Mouse (Mus musculus) ovary, adult 18-20 months (tissue): Measurements from ENCODE around the gene Fbxo9.
"Not testable (repeated sequence)": the region's sequence is repeated elsewhere in the genome, so short reads cannot be mapped to it uniquely, and the experiment has no call there.

Source experiments
- DNase-seq: peaks from one replicate; pipeline ENCODE4 v3.0.0; 2022; ENCODE audit warnings: low spot score, mixed read lengths

The Fbxo9 gene

DNA sequence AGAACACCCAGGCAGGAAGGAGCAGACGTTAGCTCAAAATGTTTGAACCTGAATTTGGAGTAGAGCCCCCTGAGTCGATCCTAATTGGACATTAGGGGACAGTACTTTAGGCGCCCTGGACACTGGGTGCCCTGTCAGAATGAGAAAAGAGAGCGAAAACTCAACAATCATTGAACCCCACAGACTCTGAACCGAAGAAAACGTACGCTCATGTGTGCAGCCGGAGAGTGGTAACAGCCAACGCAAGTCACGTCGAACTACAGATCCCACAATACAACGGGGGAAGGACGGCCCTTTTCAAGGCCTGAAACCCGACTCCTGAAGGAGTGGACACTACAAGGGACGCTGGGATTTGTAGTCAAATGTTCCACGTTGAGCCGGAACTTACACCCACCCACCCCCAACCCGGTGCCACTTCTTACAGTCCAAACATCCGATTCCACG, at the start of gene Fbxo9, which contains the start of gene Ick:
Gene Fbxo9, minus strand, starts transcription at position 270 of the 444 bp plus-strand sequence.
Gene Ick, plus strand, starts transcription at position 397 of the 444 bp plus-strand sequence.
- DNase-seq = peak; percentile 89

DNA sequence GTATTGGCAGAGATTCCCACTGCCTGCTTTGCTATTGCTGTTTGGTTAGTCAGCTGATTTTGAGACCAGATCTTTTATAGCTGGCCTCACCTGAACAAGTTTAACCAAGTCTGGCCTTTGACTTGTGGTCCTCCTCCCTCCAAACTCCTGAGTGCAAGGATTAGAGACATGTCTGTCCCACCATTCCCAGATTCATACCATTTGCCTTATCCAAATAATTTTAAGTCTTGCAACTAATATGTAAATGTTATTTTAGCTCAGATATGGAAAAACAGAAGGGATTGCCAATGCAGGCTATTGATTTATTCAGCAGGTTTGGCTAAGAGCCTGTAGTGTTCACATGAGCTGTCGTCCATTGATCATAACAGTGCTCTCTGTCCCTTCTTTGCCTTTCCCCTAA, 48.4 kb upstream of the Fbxo9 start:
- DNase-seq = no peak

DNA sequence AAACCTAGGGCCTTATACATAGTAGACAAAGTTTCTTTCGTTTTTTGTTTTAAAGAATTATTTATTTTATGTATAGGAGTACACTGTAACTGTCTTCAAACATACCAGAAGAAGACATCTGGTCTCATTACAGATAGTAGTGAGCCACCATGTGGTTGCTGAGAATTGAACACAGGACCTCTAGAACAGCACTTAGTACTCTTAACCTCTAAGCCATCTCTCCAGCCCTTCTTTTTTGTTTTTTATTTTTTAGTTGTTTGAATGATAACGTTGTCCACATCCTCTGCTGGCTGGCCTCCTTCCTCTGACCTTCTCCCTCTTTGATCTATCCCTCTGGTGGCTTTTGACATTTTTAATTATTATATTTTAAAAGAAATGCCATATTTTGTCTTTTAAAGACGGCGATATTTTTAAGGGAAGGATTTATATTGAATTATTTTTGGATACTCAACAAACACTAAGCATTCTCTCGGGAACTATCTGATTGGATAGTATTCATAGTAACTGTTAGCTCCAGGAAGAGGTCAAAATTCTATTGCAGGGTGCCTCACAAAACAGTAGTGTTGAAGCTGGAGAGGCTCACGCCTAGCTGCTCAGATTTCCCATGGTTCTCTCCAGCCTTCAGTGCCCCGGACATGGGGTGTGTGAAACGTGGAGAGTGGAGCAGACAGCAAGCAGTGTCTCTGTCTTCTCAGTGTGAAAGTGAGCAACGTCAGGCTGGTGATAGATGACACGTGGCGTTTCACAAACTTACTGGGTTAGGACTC, 45.5 kb upstream of the Fbxo9 start:
- no peak for DNase-seq

DNA sequence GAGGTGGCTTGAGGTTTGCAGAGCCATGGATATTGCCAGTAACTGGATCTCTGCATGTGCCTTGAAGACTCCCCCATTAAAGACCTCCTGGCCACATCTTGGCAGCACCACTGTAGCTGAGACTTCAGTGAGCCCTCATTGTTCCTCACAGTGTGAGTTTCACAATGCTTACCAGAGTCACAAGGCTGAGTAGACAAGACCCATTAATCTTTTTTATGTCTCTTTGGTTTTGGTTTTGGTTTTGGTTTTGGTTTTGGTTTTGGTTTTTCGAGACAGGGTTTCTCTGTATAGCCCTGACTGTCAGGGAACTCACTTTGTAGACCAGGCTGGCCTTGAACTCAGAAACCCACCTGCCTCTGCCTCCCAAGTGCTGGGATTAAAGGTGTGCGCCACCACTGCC, 40.9 kb upstream of the Fbxo9 start:
- DNase-seq = not testable (repeated sequence)

DNA sequence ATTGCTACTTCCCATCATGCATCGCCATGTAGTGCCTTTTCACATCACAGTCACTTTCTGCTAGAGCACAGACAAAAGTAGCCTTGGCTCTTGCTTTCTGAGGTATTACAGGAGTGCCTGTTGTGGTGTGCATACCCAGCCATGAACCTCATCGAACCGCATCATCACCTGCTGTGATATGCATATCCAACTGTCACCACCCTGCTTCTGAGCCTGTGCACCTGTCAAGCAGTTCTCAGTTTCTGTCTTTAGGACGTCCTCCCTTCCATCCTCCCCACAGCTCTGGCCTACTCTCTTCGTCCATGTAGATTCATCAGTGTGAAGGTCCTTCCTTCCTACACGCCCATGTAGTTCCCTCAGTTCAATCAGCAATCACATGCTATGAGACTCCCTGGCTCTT, 39.3 kb upstream of the Fbxo9 start:
- no peak for DNase-seq

DNA sequence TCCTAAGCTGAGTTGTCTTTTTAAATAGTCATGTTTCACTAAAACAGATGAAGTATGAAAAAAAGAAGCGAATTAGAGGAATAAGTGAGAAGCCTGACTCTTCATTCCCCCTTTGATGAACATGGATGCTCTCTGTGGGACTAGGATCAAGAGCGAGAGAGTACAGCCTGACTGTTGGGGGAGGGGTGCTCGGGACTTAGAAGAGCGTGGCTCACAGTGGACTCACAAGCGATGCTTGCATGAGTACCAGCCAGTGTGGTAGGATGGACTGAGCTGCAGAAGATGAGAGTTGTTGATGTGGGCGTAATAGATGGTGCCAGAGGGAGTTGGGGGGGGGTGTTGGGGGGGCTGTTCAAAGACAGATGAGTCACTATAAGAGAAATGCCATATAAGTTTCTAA, 37.8 kb upstream of the Fbxo9 start:
- DNase-seq = no peak

DNA sequence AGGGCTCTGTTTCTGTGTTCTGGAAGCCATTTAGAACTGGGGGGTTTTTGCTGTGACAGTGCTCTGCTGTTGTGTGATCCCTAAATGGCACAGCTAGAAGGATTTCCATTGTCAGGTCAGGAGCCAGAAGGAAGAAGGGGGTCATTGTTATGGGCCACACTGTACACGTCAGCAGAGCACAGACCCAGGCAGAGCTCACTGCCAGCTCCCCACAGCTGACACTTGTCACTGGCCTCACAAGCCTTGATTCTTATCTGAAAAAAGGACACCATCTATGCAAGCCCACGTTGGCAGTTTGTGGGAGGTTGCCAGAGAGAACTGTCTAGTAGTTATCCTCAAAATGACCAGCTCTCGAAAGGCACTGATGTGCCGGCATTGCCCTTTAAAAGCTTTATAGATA, 37.2 kb upstream of the Fbxo9 start:
- no peak for DNase-seq

DNA sequence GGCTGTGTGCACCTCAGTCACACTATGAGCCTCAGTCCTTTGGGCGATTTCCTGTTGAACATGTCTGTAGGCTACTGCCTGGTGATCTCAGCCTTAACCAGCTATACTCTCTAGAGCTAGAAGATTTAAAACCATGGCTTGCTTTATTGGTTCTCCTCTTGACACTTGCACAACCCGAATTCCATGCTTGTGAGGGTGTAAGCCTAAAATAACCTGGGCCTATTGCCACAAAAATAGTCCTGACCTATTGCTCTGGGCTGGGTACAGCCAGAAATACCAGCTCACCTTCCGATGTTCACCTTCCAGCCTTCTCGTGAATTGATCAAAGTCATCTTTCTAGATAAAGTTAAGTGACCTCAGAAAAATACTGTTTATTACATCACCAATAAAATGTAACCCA, 30.6 kb upstream of the Fbxo9 start:
- DNase-seq = no peak

DNA sequence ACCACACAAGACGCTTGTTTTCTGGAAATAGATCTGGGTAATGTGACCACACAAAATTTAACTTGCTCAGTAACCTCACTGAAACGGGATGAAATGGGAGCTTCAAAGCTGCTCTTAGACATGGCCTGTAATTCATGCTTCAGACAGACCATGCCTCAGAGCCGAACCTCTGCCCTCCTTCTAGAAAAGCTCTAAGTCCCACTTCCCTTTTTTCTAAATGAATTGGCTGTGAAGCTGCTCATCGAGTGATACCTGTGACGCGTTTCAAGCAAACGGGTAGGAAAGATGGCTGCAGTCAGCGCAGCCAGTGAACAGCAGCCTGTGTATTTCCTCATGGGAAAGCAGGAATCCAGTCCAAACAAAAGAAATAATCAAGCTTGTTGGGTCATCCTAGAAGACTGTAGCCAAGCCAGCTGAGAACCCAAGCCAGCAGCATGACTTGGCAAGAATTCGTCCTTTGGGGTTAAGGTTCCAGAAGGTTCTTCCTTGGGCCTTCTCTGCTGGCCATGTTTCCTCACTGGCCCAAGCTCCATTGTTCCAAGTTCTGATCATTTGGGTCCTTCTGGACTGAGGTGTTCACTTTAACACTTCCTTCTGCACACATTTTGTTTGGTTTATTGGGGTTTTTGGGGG, 29.3 kb upstream of the Fbxo9 start:
- no peak for DNase-seq

DNA sequence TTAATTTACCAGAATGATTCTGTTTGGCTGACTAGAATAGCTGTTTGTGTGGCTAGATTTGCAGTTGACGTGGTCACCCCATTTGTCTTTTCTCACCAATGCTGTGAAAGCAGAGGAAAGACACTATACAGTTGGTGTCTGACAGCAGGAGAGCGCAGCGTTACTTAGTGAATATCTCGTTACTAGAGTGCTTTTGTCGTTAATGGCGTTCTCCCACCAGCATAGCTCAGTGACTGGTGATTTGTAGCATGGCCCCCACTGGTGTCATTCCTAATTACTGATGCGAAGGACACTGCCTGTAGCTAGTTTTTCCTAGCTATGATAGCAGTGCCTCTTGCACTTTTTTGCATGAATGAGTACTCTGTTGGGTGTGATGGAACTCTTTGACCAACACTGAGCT, 26.8 kb upstream of the Fbxo9 start:
- no peak for DNase-seq

DNA sequence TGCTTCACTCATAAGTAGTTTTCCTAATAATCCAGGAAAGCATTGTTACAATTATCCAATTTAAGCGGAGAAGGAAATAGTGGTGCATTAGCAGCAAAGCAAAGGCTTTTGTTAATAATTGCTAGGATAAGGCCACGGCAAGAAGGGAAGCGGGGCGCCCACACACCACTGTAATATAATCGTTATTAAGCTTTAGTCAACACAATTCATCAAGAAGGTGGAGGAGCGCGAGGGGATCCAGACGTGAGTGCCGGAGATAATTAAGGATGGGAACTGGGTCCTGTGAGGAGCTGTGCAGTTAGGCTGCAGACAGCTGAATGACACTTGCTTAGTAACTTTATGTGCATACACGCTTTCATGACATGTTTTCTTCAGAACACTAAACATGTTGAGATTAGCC, 17.8 kb upstream of the Fbxo9 start:
- DNase-seq = no peak

DNA sequence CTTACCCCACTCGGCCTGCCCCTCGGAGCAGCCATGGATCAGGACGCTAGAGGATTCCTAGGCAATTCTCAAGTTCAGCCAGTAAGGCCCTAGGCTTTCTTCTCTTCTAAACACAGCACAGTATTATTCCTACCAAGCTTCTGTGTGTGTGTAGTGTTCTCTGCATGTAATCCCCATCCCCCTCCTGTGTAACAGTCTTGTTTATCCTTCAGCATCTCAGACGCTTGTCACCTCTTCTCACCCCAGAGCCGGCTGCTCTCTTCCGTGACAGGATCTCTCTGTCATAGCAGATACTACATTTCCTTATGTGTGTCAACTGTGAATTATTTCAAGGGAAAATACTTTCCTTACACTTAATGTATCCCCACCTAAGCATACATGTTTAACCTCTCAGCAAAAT, 17.1 kb upstream of the Fbxo9 start:
- no peak for DNase-seq

DNA sequence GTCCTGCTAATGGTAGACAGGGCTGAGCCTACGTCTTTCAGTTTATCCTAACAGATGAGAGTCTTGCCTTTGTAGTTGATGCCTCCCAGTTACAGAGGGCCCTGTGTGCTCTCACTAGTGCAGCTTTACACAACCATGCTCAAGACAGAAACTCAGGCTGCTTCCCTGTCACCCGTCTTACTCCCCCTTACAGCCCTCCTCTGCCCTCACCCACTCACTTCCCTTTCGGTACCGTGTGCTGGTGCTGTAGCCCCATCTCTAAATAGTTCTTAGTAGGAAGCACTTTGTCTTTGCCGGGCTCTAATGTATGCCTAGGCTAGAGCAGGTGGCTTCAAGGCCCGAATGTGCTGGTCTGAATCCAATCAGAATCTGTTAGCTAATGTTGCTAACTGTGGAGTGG, 15.4 kb upstream of the Fbxo9 start:
- DNase-seq = no peak

DNA sequence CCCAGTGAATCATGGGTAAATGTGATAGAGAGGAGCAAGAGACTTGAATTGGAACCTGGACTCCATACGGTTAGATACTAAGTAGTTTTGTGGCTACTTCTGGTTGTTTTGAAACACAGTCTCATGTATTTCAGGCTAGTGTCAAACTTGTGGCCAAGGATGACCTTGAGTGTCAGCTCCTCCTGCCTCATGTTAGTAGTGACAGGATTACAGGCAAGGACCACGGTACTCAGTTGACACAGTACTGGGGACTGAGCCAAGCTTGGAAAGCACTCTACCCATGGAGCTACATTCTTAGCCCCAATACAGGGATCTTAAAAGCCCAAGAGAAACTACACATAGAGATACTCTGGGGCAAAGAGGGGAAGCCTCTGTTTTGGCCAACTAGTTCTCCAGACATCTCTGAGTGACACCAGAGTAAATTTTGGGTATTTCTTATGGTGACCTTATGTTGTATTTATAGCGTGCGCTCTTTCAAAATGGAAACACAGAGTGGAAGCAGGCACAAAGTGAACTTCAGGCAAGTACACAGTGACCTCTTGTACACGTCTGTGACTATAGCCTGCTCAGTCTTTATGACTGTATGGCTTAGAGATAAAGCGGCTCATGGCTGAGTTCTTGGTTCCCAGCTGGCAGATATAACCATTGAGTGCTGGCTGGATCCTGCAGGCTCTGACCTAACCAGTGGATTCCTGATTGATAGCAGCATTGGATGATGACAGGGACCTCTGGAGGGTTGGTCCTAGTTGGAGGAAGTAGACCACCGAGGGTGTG, 14.3 kb upstream of the Fbxo9 start:
- no peak for DNase-seq

DNA sequence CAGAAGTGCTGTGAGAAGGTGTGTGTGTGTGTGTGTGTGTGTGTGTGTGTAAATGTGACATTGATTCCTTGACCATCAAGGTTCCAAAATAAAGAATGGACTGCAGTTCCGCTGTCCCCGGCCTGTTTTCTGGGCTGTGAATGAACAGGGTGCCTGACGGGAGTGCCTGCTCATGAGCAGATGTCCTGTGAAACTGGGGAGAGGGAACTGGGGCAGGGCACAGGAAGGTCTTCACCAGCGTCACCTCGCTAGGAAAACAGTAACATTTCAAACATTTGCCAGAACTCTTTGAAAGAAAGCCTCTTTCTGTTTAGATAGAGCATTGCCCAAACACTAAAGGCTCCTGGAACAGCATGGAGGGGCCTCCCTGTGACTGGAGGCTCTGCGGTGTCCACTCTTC, 13.1 kb upstream of the Fbxo9 start:
- DNase-seq = no peak

DNA sequence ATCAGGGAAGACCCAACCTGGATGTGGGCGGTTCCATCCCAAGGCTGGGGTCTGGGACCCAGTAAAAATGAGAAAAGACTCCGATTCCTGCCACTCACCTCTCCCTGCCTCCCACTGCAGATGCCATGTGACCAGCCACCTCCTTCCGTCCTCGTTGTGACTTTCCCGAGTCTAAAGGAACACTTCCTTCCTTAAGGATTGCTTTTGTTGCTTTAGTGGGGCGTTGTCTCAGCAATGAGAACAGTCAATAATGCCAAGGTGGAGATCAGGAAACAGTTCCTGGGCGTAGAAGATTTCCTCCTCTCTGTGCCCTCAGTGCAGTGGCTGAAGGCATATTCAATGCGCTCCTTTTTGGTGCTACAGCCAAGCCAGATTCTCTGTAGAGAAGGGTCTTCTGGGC, 12.5 kb upstream of the Fbxo9 start:
- no peak for DNase-seq

DNA sequence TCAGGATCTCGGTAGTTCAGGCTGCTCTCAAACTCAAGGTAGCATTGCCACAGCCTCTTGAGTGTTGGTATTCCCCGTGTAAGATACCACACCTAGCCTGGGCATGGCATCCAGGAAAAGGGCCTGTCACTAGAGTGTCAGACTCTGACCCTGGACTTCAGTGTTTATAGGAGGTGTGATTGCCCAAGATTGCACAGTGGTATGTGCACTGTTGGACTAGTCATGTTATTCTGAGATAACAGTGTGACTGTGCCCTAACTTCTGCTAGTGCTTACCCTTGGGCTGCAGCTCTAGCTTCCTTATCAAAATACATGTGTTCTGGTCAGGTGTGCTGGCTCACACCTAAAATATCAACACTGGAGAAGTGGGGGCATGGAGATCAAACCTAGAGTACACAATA, 8.8 kb upstream of the Fbxo9 start:
- DNase-seq = no peak

DNA sequence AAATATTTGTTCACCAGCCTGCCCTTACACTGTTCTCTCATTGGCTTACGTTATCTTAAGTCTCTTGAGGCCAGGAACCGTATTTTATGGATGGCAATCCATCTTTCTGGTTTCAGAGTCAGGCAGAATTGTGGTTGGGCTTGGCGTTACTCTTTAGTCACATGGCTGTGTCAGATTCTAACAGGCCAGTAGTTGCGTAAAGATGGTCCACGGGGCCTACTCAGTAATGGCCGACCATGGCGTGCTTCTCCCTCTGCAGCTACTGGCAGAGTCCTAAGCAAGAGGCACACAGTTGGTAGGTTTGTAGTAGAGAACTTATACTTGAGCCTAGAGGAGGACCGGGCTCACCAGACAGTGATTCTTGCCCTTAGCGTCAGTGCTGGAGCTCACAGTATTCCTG, 6.9 kb upstream of the Fbxo9 start:
- DNase-seq = no peak

DNA sequence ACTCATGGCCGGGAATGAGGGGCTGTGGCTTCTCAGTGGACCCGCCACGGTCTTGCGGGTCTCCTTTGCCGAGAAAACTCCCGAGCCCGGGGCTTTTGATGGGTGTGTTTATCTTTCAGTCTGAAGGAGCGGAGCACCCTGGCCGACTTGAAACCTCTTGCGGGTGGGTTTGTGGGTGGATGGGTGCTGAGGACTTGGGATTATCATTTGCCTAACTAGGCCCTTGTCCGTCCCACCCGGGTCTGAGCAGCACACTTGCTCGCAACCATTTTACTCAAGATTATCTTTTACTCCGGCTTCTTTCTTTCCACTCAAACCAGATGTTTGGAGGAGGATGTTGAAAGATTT, 4.6 kb upstream of the Fbxo9 start:
- no peak for DNase-seq

DNA sequence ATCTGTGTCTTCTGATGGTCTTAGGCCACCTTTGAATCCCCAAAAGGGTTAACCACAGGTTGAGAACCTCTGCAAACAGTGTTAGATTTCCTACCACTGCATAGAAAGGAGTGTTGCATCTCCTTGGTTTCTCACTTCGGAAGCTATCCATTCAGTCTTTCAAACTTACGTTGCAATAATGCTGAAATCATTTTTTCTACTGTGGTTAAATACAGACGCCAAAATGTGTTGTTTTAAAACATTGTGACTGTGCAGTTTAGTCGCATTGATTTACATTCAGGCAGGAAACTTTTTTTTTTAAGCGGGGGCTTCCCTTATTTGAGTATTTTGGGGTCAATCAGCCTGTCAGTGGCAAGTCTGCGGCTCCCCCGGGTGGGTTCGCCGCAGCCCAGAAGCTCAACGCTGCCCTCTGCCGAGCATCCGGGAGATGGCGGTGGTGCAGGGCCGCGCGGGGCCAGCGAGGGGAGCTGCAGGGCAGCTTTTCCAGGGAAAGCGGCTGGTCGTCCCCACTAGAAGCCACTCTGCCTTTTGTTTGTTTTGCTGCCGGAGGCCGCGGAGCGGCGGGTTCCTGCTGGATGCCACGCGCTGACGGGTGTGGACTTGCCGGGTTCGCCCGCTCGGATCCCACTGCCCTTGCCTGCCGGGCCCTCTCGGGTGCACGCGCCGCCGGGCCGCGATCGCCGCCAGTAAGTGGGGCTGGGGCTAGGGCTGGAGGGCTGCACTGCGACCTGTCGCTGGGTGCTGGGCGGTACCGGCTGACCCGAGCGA, 4.1 kb upstream of the Fbxo9 start:
- DNase-seq = peak; percentile 85

DNA sequence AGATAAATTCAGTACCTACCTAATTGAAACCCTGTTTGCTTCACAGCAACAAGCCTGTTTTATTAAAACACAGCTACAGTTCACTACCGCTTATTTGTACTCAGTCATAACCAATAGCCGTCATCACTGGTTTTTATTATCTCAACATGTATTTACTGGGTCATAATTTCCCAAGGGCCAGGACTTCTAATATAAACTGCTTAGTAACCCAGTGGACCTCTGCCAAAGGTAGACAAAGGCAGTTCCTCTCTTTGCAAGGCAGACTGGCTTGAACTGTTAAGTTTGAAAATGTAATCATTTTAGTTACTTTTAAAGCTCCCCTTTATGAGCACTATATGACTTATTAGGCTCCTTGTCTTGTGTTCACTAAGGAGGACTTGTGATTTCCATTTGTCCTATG, 2.6 kb upstream of the Fbxo9 start:
- DNase-seq = no peak

DNA sequence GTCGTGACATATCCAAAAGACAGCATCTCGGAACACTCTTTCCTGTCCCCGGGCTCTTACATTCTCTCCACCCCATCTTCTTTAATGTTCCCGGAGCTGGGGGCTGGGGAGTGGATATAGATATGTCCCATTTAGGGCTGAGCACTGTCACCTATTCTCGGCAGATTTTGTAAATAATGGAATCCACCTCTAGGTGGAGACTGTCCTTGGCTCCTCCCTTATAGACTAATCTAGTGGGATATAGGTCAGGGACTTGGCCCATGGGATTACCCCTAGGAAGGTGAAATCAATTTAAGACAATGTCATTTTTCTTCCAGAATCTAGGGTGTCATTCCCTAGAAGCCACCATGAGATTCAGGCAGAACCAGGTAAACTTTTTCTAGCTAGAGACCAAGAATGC, 791 bp upstream of the Fbxo9 start:
- no peak for DNase-seq
